Mouse (Mus musculus): Measurements from ENCODE around the gene Coq8b.

- no peak for TF ChIP-seq CTCF (IDR thresholded peaks at IDR 0.05; ENCODE audit: control insufficient read depth, insufficient read depth, insufficient read length)
- TF ChIP-seq MYOG (IDR thresholded peaks at IDR 0.05; ENCODE audit: control insufficient read depth, extremely low read depth, insufficient read length), result no peak
- TF ChIP-seq CEBPB (IDR thresholded peaks at IDR 0.05; ENCODE audit: low read depth), result no peak
- TF ChIP-seq FOSL1 (IDR thresholded peaks at IDR 0.05; ENCODE audit: insufficient read depth, low read length, poor library complexity, severe bottlenecking), result no peak
Measured at GRCm38 (mm10) chr7:27227676-27228075, 5.1 kb upstream of the Coq8b start.

Measured in C2C12 (cell line).